Mouse (Mus musculus) ES-Bruce4 (cell line): ENCODE measurements at regions not wholly inside any gene's neighbourhood (a gene's known extent, or its start where the extent isn't known, plus 50 kb on each side); places are given as distances from the start of the nearest gene placed in this dataset.

Experiments used
- CTCF ChIP-seq: IDR thresholded peaks from one replicate; pipeline ENCODE4 v1.8.1; 2011; ENCODE audit warnings: low read depth, low read length
- POLR2A ChIP-seq: IDR thresholded peaks from one replicate; pipeline ENCODE4 v1.8.1; 2011; ENCODE audit warnings: low read length; ENCODE audit not compliant: insufficient read depth

DNA sequence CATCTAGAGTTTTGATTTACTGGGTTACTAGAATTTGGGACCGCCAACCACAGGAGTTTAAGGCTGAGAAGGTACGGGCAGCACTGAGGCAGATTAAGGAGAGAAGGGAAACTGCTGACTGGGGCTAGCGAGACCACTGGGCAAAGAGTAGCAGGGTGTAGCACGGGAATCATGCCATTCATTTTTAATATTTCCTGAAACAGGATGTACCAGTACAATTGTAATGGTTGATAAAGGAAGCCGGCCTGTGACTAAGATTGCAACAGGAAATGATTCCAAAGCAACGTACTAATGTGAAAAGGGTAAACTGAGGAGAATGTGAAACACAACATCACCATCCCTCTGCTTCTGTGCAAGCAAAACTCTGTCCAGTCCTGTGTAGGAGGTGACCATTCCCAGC lies 118.3 kb upstream of the Ift57 start:
- no peak for TF ChIP-seq CTCF
- TF ChIP-seq POLR2A = no peak
